Mouse (Mus musculus) liver, postnatal 0 days (tissue): ENCODE results near the gene Pde4d.

Experiments
- CTCF ChIP-seq: sonication (generic); IDR thresholded peaks from 2 replicates; pipeline ENCODE4 v1.5.1; 2016; ENCODE audit warnings: antibody characterized with exemption, low read depth
- EP300 ChIP-seq: IDR thresholded peaks from 2 replicates; pipeline ENCODE4 v1.6.1; 2016; ENCODE audit warnings: antibody characterized with exemption, low read depth, mild to moderate bottlenecking

GRCm38 (mm10) chr13:109665803-109666403 lies 1216.2 kb downstream of the Pde4d start:
- TF ChIP-seq CTCF, result no peak
- TF ChIP-seq EP300, result peak; percentile 95
